Mouse (Mus musculus): ENCODE data around the gene Zfp27. TPM values are rescaled to one million over a fixed set of nuclear protein-coding genes. Genes with fewer than 3 reads are reported as not detected.

The Zfp27 gene
- polyA plus RNA-seq (2015; fragmentation: Nextera tagmentation; extraction: Ambion mirVana) = 5.8 and 6.1 TPM in 2 replicates

GRCm38 (mm10) chr7:29905966-29906681 is at the start of gene Zfp27:
Gene Zfp27, minus strand, starts transcription at chr7:29906572.
- peak; percentile 67 for ATAC-seq (ENCODE audit: extremely low read depth, insufficient number of reproducible peaks, low FRiP score, low TSS enrichment)
- under 1% methylated on average over 22 of the region's 22 CpGs for WGBS
- Histone ChIP-seq H3K4me3 (peak within 1 kb of the TSS; percentile 69), H3K4me2 (peak within 1 kb of the TSS; percentile 82), H3K27me3 (replicated peaks) (no peaks in the 10 kb centered on the region), H3K9ac (peak within 1 kb of the TSS; percentile 89), H3K27ac (replicated peaks) (peak within 1 kb of the TSS; percentile 98), H3K4me1 (peaks cover 25% of the 10 kb centered on the region), H3K36me3 (peaks cover 27% of the 10 kb centered on the region), H3K9me3 (no peaks in the 10 kb centered on the region)

DNA sequence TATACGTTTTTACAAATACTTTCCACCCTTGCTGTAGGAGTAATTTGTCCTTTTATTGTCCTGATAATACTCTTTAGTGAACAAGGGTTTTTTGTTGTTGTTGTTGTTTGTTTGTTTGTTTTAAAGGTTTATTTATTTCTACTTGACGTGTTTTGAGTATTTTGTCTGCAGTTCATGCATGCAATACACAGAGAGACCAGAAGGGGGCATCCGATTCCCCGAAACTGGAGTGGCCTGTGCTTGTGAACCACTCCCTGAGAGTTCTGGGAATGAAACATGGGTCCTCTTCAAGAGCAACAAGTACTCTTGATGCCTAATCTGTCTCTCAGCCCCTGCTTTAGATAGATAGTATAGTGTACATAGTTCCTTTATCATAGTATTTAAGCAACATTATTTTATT is 48.4 kb upstream of the Zfp27 start:
- Histone ChIP-seq H3K9me3 (0 out of 2 replicates have a peak, but pooled peaks cover 4% of the 10 kb centered on the region), H3K4me1 (peaks cover 5% of the 10 kb centered on the region; the same call in 1 of the 2 replicates), H3K36me3 (peaks cover 19% of the 10 kb centered on the region), H3K4me2 (peak overlapping the region; percentile 69), H3K4me3 (peak overlapping the region; percentile 76; the same call in 1 of the 2 replicates), H3K27me3 (replicated peaks) (no peaks in the 10 kb centered on the region), H3K9ac (no peak overlapping the region), H3K27ac (replicated peaks) (no peak overlapping the region)
- no peak for ATAC-seq (ENCODE audit: extremely low read depth, insufficient number of reproducible peaks, low FRiP score, low TSS enrichment)
- 23% methylated on average over 4 of the region's 4 CpGs for WGBS

DNA sequence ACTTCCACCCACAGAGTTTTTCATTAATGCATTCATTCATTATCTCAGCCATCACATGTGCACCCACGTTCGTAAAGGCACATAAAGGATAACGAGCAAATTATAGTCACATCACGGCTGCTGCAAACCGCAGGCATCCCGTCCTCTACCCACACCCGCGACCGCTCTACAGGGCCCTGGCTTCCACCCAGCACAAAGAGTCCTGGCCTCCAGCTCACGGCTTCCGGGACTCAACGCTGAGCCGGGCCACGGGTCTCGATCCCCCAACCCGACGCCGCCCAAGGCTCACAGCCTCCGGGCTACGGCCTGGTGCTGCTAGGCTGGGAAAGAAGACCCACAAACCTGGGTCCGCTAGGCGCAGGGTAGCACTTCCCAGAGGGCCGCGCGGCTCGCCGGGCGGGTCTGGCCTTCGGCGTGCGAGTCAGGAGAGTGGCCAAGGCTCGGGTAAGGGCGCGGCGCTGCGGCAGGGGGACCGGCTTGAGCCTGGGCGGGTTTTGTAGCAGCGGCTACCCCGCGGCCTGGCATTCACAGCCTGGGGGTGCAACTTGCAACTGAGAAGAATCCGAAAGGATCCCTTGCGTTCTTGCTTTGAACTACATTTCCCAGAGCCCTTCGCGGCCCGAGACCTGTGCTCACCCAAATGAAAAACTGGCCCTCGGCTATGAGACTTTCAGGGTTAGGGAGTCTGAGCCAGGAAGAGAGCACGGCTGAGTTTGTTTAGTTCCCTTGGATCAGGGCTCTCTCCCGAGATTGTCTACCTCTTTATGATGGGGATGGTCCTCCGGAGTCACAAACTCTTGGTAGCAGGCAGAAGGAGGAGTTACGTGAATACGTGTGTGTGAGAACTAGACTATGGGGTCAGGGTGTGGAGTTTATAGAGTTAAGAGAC is 47.4 kb upstream of the Zfp27 start, which contains the start of gene Zfp74:
TSS of gene Zfp74 (minus strand) at position 577 of the 889 bp plus-strand sequence.
- WGBS = 1% methylated on average over 52 of the region's 52 CpGs
- H3K4me3 ChIP-seq = peak within 1 kb of the TSS; percentile 76
- peak; percentile 78 for ATAC-seq (ENCODE audit: extremely low read depth, insufficient number of reproducible peaks, low FRiP score, low TSS enrichment)
- peak within 1 kb of the TSS; percentile 69 for H3K4me2 ChIP-seq
- peak within 1 kb of the TSS; percentile 95 for H3K27ac ChIP-seq (replicated peaks)
- H3K36me3 ChIP-seq = peaks cover 28% of the 10 kb centered on the region
- H3K9ac ChIP-seq = peak within 1 kb of the TSS; percentile 93
- H3K4me1 ChIP-seq = peaks cover 5% of the 10 kb centered on the region; the same call in 1 of the 2 replicates
- H3K27me3 ChIP-seq (replicated peaks) = no peaks in the 10 kb centered on the region
- H3K9me3 ChIP-seq = 0 out of 2 replicates have a peak, but pooled peaks cover 4% of the 10 kb centered on the region

GRCm38 (mm10) chr7:29953086-29953485 is 46.7 kb upstream of the Zfp27 start:
- no peak for ATAC-seq (ENCODE audit: extremely low read depth, insufficient number of reproducible peaks, low FRiP score, low TSS enrichment)

DNA sequence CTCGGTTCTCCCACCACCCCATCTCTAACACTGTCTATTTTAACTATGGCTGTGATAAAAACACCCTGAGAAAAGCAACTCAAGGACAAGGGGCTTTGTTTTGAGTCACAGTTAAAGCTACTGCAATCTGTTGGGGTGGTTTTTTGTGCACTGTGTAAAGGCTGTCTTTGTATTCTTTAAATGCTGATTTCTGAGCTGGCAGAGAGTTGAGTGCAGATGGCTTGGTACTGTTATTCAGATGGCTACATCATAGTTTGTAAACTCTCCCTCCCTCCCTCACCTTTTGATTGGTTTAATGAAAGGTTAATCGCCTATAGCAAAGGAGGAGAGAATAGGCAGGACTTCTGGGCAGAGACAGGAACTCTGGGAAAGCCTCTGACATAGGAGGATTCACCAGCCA is 37.8 kb upstream of the Zfp27 start:
- ATAC-seq (ENCODE audit: extremely low read depth, insufficient number of reproducible peaks, low FRiP score, low TSS enrichment) = no peak
- Histone ChIP-seq H3K4me2 (no peak overlapping the region), H3K9ac (no peak overlapping the region), H3K4me3 (no peak overlapping the region), H3K27ac (replicated peaks) (no peak overlapping the region), H3K27me3 (replicated peaks) (no peaks in the 10 kb centered on the region), H3K4me1 (peaks cover 10% of the 10 kb centered on the region), H3K36me3 (peaks cover 67% of the 10 kb centered on the region), H3K9me3 (no peaks in the 10 kb centered on the region)
- WGBS = 68% methylated on average over 2 of the region's 2 CpGs

More at GRCm38 (mm10) chr7:29953086-29953485, 46.7 kb upstream of the Zfp27 start:
- H3K9me3 ChIP-seq = 0 out of 2 replicates have a peak, but pooled peaks cover 4% of the 10 kb centered on the region
- H3K27me3 ChIP-seq (replicated peaks) = no peaks in the 10 kb centered on the region
- peaks cover 33% of the 10 kb centered on the region for H3K36me3 ChIP-seq
- 49% methylated on average over 10 of the region's 10 CpGs for WGBS
- H3K4me2 ChIP-seq = peak overlapping the region; percentile 69
- peak overlapping the region; percentile 93 for H3K9ac ChIP-seq
- peaks cover 5% of the 10 kb centered on the region; the same call in 1 of the 2 replicates for H3K4me1 ChIP-seq
- H3K27ac ChIP-seq (replicated peaks) = peak overlapping the region; percentile 95
- peak overlapping the region; percentile 76 for H3K4me3 ChIP-seq

GRCm38 (mm10) chr7:29943720-29944119 is 37.3 kb upstream of the Zfp27 start:
- no peak overlapping the region for H3K4me2 ChIP-seq
- H3K9ac ChIP-seq = no peak overlapping the region
- no peaks in the 10 kb centered on the region for H3K9me3 ChIP-seq
- H3K4me3 ChIP-seq = no peak overlapping the region
- H3K27ac ChIP-seq (replicated peaks) = no peak overlapping the region
- peaks cover 10% of the 10 kb centered on the region for H3K4me1 ChIP-seq
- no peaks in the 10 kb centered on the region for H3K27me3 ChIP-seq (replicated peaks)
- ATAC-seq (ENCODE audit: extremely low read depth, insufficient number of reproducible peaks, low FRiP score, low TSS enrichment) = no peak
- WGBS = 67% methylated on average over 2 of the region's 2 CpGs
- peaks cover 64% of the 10 kb centered on the region for H3K36me3 ChIP-seq

- peaks cover 60% of the 10 kb centered on the region for H3K36me3 ChIP-seq
- peaks cover 10% of the 10 kb centered on the region for H3K4me1 ChIP-seq
- no peaks in the 10 kb centered on the region for H3K27me3 ChIP-seq (replicated peaks)
- H3K4me3 ChIP-seq = no peak overlapping the region
- no peak overlapping the region for H3K27ac ChIP-seq (replicated peaks)
- no peak for ATAC-seq (ENCODE audit: extremely low read depth, insufficient number of reproducible peaks, low FRiP score, low TSS enrichment)
- H3K4me2 ChIP-seq = no peak overlapping the region
- whole genome bisulfite sequencing = 50% methylated on average over 2 of the region's 2 CpGs
- no peak overlapping the region for H3K9ac ChIP-seq
- no peaks in the 10 kb centered on the region for H3K9me3 ChIP-seq
Observed at GRCm38 (mm10) chr7:29942740-29943139, 36.4 kb upstream of the Zfp27 start.

DNA sequence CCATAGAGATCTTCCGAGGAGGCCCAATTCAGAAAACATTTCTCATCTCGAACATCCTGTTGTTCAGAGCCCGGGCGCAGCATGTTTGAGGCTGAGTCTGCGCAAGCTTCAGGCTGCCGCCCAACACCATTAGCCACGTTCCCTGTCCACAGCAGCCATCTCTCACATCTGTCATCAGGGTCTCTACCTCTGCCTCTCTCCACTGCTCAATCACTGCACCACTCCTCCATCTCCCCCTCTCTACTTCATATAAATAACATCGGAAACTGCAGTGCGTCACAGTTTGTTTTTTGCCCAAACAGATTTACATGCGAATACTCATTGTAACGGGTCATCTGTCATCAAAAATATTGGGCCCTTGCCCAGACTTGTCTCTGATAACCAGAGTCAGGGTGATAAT is 34.7 kb upstream of the Zfp27 start:
- no peak overlapping the region; the same call in 1 of the 2 replicates for H3K27ac ChIP-seq (replicated peaks)
- H3K4me2 ChIP-seq = no peak overlapping the region
- no peaks in the 10 kb centered on the region for H3K27me3 ChIP-seq (replicated peaks)
- no peaks in the 10 kb centered on the region for H3K9me3 ChIP-seq
- no peak overlapping the region for H3K9ac ChIP-seq
- WGBS = 68% methylated on average over 11 of the region's 11 CpGs
- H3K36me3 ChIP-seq = peaks cover 68% of the 10 kb centered on the region
- H3K4me3 ChIP-seq = no peak overlapping the region
- H3K4me1 ChIP-seq = peaks cover 10% of the 10 kb centered on the region
- ATAC-seq (ENCODE audit: extremely low read depth, insufficient number of reproducible peaks, low FRiP score, low TSS enrichment) = no peak

- Histone ChIP-seq H3K4me1 (peaks cover 10% of the 10 kb centered on the region), H3K27me3 (replicated peaks) (no peaks in the 10 kb centered on the region), H3K9ac (no peak overlapping the region), H3K4me2 (no peak overlapping the region), H3K4me3 (no peak overlapping the region), H3K9me3 (no peaks in the 10 kb centered on the region), H3K36me3 (peaks cover 81% of the 10 kb centered on the region), H3K27ac (replicated peaks) (no peak overlapping the region)
- no peak for ATAC-seq (ENCODE audit: extremely low read depth, insufficient number of reproducible peaks, low FRiP score, low TSS enrichment)
- WGBS = 87% methylated on average over 6 of the region's 6 CpGs
Observed at GRCm38 (mm10) chr7:29938856-29939255, 32.5 kb upstream of the Zfp27 start.

- Histone ChIP-seq H3K27ac (replicated peaks) (no peak overlapping the region), H3K9me3 (0 out of 2 replicates have a peak, but pooled peaks cover 3% of the 10 kb centered on the region), H3K36me3 (no peaks in the 10 kb centered on the region), H3K4me1 (peaks cover 4% of the 10 kb centered on the region; the same call in 1 of the 2 replicates), H3K27me3 (replicated peaks) (no peaks in the 10 kb centered on the region), H3K4me2 (no peak overlapping the region), H3K9ac (no peak overlapping the region), H3K4me3 (no peak overlapping the region)
- WGBS = 67% methylated on average over 2 of the region's 2 CpGs
- no peak for ATAC-seq (ENCODE audit: extremely low read depth, insufficient number of reproducible peaks, low FRiP score, low TSS enrichment)
Observed at GRCm38 (mm10) chr7:29922780-29923179, 16.4 kb upstream of the Zfp27 start.

All from heart, embryonic 13.5 days (tissue).